In genomic region chr7:6730241-6730640, GRCm38 (mm10) we compare ENCODE assay signal across 9 mouse cellular contexts. TPM values are rescaled to one million over a fixed set of nuclear protein-coding genes. Genes with fewer than 3 reads are reported as not detected.
A peak's percentile ranks its signal among the peaks of the same experiment; 100 is the strongest.
DNase-seq lines count a peak whose midpoint lies in the region; ATAC-seq and TF ChIP-seq lines count a peak whose summit lies in the region.
"Had no signal": no experiment of that assay in that cellular context is flagged by ENCODE, and none has a peak within 500 bp of the region (broad histone marks: within the 10 kb centered on the region; RNA-seq: fewer than 3 reads in every experiment).

Peg3 (minus strand) TSS chr7:6730431.
Usp29 (plus strand) TSS chr7:6730578.

- peaks cover 4% of the 10 kb centered on the region; the same call in 1 of the 2 replicates for H3K36me3 ChIP-seq in heart, embryonic 11.5 days (ENCODE audit: control insufficient read depth, insufficient read depth, low read length)
- H3K36me3 ChIP-seq in kidney, embryonic 14.5 days (ENCODE audit: control insufficient read depth, insufficient read depth, low read length) = peaks cover 10% of the 10 kb centered on the region; the same call in 1 of the 2 replicates
- peaks cover 19% of the 10 kb centered on the region for H3K36me3 ChIP-seq in limb, embryonic 13.5 days
- no peaks in the 10 kb centered on the region for H3K36me3 ChIP-seq in midbrain, embryonic 16.5 days (ENCODE audit: control insufficient read depth, insufficient read depth, low read length)
- H3K36me3 ChIP-seq in testis, adult 2 months (ENCODE audit: control insufficient read depth, insufficient read depth, low read length) = no peaks in the 10 kb centered on the region

- TF ChIP-seq POLR2A in brain, embryonic 14.5 days (IDR thresholded peaks at IDR 0.05; ENCODE audit: borderline replicate concordance, extremely low read depth, insufficient read depth, insufficient read length, poor library complexity, severe bottlenecking) = peak; percentile 63; the same call in 1 of the 2 replicates
- TF ChIP-seq POLR2A in embryonic fibroblast, embryonic 13.5 days (IDR thresholded peaks at IDR 0.05; ENCODE audit: low read depth, low read length) = peak; percentile 96
- TF ChIP-seq POLR2A in testis, adult 2 months (IDR thresholded peaks at IDR 0.05; ENCODE audit: control insufficient read depth, low read depth, low read length) = no peak

- peak within 1 kb of the TSS; percentile 90 for H3K27ac ChIP-seq in embryonic fibroblast, embryonic 13.5 days (ENCODE audit: insufficient read depth, low read length)
- H3K27ac ChIP-seq in heart, embryonic 11.5 days (ENCODE audit: low read depth, low read length) = peak within 1 kb of the TSS; percentile 93
- peak within 1 kb of the TSS; percentile 88 for H3K27ac ChIP-seq in kidney, embryonic 14.5 days (ENCODE audit: low read depth, low read length)
- peak within 1 kb of the TSS; percentile 88 for H3K27ac ChIP-seq in limb, embryonic 13.5 days
- peak within 1 kb of the TSS; percentile 92 for H3K27ac ChIP-seq in midbrain, embryonic 16.5 days (ENCODE audit: low read length)
- H3K27ac ChIP-seq in testis, adult 2 months (ENCODE audit: control insufficient read depth, insufficient read depth, low read depth, low read length) = peak within 1 kb of the TSS; percentile 75

- no peaks in the 10 kb centered on the region for H3K27me3 ChIP-seq in heart, embryonic 11.5 days (ENCODE audit: control insufficient read depth, insufficient read depth, low read length)
- H3K27me3 ChIP-seq in kidney, embryonic 14.5 days (ENCODE audit: control insufficient read depth, insufficient read depth, low read length) = no peaks in the 10 kb centered on the region
- H3K27me3 ChIP-seq in limb, embryonic 13.5 days = no peaks in the 10 kb centered on the region
- H3K27me3 ChIP-seq in midbrain, embryonic 16.5 days (ENCODE audit: control insufficient read depth, insufficient read depth, low read depth, low read length) = no peaks in the 10 kb centered on the region
- no peaks in the 10 kb centered on the region for H3K27me3 ChIP-seq in testis, adult 2 months (ENCODE audit: control insufficient read depth, insufficient read depth, low read length)
- H3K27me3 ChIP-seq: CH12.LX had no signal

- H3K4me2 ChIP-seq in heart, embryonic 11.5 days = peak within 1 kb of the TSS; percentile 63
- peak within 1 kb of the TSS; percentile 57 for H3K4me2 ChIP-seq in kidney, embryonic 14.5 days (replicated peaks; ENCODE audit: low read depth, low read length)
- H3K4me2 ChIP-seq in limb, embryonic 13.5 days (replicated peaks) = peak within 1 kb of the TSS; percentile 63
- H3K4me2 ChIP-seq in midbrain, embryonic 16.5 days (ENCODE audit: low read length) = peak within 1 kb of the TSS; percentile 53

- H3K9me3 ChIP-seq in heart, embryonic 11.5 days (replicated peaks; ENCODE audit: control insufficient read depth, low read length) = peaks cover 37% of the 10 kb centered on the region
- H3K9me3 ChIP-seq in kidney, embryonic 14.5 days (ENCODE audit: control insufficient read depth, low read length) = peaks cover 37% of the 10 kb centered on the region
- peaks cover 45% of the 10 kb centered on the region for H3K9me3 ChIP-seq in limb, embryonic 13.5 days
- peaks cover 11% of the 10 kb centered on the region; the same call in 1 of the 2 replicates for H3K9me3 ChIP-seq in midbrain, embryonic 16.5 days (replicated peaks; ENCODE audit: control insufficient read depth, low read length, poor library complexity, severe bottlenecking)

- ATAC-seq in heart, embryonic 11.5 days (replicated peaks; ENCODE audit: insufficient number of reproducible peaks, low FRiP score, low TSS enrichment) = peak; percentile 59
- ATAC-seq in kidney, embryonic 14.5 days (ENCODE audit: low FRiP score, low TSS enrichment) = peak; percentile 71
- ATAC-seq in limb, embryonic 13.5 days (ENCODE audit: low FRiP score, low read depth) = peak; percentile 57
- ATAC-seq in midbrain, embryonic 16.5 days = peak; percentile 32

- DNase-seq in 3T3-L1 (ENCODE audit: low read depth, low spot score) = peak; percentile 79
- DNase-seq in brain, embryonic 14.5 days (ENCODE audit: low read depth) = peak; percentile 98

- no peak for TF ChIP-seq CTCF in brain, embryonic 14.5 days (IDR thresholded peaks at IDR 0.05; ENCODE audit: borderline replicate concordance, extremely low read depth, insufficient read depth, insufficient read length)
- TF ChIP-seq CTCF in embryonic fibroblast, embryonic 13.5 days (IDR thresholded peaks at IDR 0.05; ENCODE audit: borderline replicate concordance, insufficient read depth, low read length) = no peak
- no peak for TF ChIP-seq CTCF in testis, adult 2 months (IDR thresholded peaks at IDR 0.05; ENCODE audit: control insufficient read depth, insufficient read depth, insufficient replicate concordance, low read depth, low read length)

- 56% methylated on average over 24 of the region's 24 CpGs for WGBS in heart, embryonic 11.5 days (ENCODE audit: insufficient replicate concordance)
- WGBS in kidney, embryonic 14.5 days = 58% methylated on average over 24 of the region's 24 CpGs
- 58% methylated on average over 24 of the region's 24 CpGs for WGBS in limb, embryonic 13.5 days
- 52% methylated on average over 17 of the region's 24 CpGs for WGBS in midbrain, embryonic 16.5 days

- H3K4me1 ChIP-seq in embryonic fibroblast, embryonic 13.5 days (ENCODE audit: control insufficient read depth, insufficient read depth, low read length) = no peaks in the 10 kb centered on the region
- H3K4me1 ChIP-seq in heart, embryonic 11.5 days (ENCODE audit: control insufficient read depth, insufficient read depth, low read length) = no peaks in the 10 kb centered on the region
- no peaks in the 10 kb centered on the region for H3K4me1 ChIP-seq in kidney, embryonic 14.5 days (ENCODE audit: control insufficient read depth, insufficient read depth, low read length)
- H3K4me1 ChIP-seq in limb, embryonic 13.5 days = peaks cover 4% of the 10 kb centered on the region; the same call in 1 of the 2 replicates
- peaks cover 3% of the 10 kb centered on the region; the same call in 1 of the 2 replicates for H3K4me1 ChIP-seq in midbrain, embryonic 16.5 days (ENCODE audit: control insufficient read depth, insufficient read depth, low read length)
- H3K4me1 ChIP-seq in testis, adult 2 months (ENCODE audit: control insufficient read depth, insufficient read depth, low read length) = peaks cover 9% of the 10 kb centered on the region

- H3K9ac ChIP-seq in heart, embryonic 11.5 days (ENCODE audit: low read depth, low read length) = peak within 1 kb of the TSS; percentile 82
- H3K9ac ChIP-seq in kidney, embryonic 14.5 days (ENCODE audit: low read depth, low read length) = peak within 1 kb of the TSS; percentile 74
- H3K9ac ChIP-seq in limb, embryonic 13.5 days = peak within 1 kb of the TSS; percentile 82
- peak within 1 kb of the TSS; percentile 79 for H3K9ac ChIP-seq in midbrain, embryonic 16.5 days (ENCODE audit: low read depth, low read length)

- H3K4me3 ChIP-seq in embryonic fibroblast, embryonic 13.5 days (ENCODE audit: insufficient read depth, low read length) = peak within 1 kb of the TSS; percentile 66
- peak within 1 kb of the TSS; percentile 65 for H3K4me3 ChIP-seq in heart, embryonic 11.5 days (ENCODE audit: low read depth, low read length)
- peak within 1 kb of the TSS; percentile 66 for H3K4me3 ChIP-seq in kidney, embryonic 14.5 days (ENCODE audit: low read length)
- H3K4me3 ChIP-seq in limb, embryonic 13.5 days = peak within 1 kb of the TSS; percentile 65
- H3K4me3 ChIP-seq in midbrain, embryonic 16.5 days (ENCODE audit: low read depth, low read length) = peak within 1 kb of the TSS; percentile 64
- H3K4me3 ChIP-seq in testis, adult 2 months (ENCODE audit: control insufficient read depth, low read depth, low read length) = peak within 1 kb of the TSS; percentile 87

RNA-seq across cellular contexts. Expression of gene Peg3, which starts in this region (rescaled TPM):
- 58.8 and 88.4 TPM in 2 replicates for polyA plus RNA-seq in brain, embryonic 14.5 days (2012; rRNA removed)
- polyA plus RNA-seq in embryonic fibroblast, embryonic 13.5 days (2011; ENCODE audit: insufficient read length, low read depth, missing spikeins) = 69.0 and 168 TPM in 2 replicates
- 214 TPM in 2 replicates for polyA plus RNA-seq in heart, embryonic 11.5 days (2014; fragmentation: Nextera tagmentation; extraction: Ambion mirVana)
- polyA plus RNA-seq in kidney, embryonic 14.5 days (2014; fragmentation: Nextera tagmentation; extraction: Ambion mirVana) = 111 and 222 TPM in 2 replicates
- polyA plus RNA-seq in limb, embryonic 13.5 days (2015; fragmentation: Nextera tagmentation; extraction: Ambion mirVana) = 230 and 252 TPM in 2 replicates
- polyA plus RNA-seq in midbrain, embryonic 16.5 days (2015; fragmentation: Nextera tagmentation; extraction: Ambion mirVana) = 103 and 117 TPM in 2 replicates
- polyA plus RNA-seq in testis, adult 2 months (2012; rRNA removed) = 1.4 and 1.7 TPM in 2 replicates

RNA-seq across cellular contexts. Expression of gene Usp29, which starts in this region (rescaled TPM):
- 21.1 and 38.4 TPM in 2 replicates for polyA plus RNA-seq in brain, embryonic 14.5 days (2012; rRNA removed)
- 1.5 and 4.9 TPM in 2 replicates for polyA plus RNA-seq in embryonic fibroblast, embryonic 13.5 days (2011; ENCODE audit: insufficient read length, low read depth, missing spikeins)
- polyA plus RNA-seq in heart, embryonic 11.5 days (2014; fragmentation: Nextera tagmentation; extraction: Ambion mirVana) = 14.5 and 15.5 TPM in 2 replicates
- 9.3 and 9.5 TPM in 2 replicates for polyA plus RNA-seq in kidney, embryonic 14.5 days (2014; fragmentation: Nextera tagmentation; extraction: Ambion mirVana)
- polyA plus RNA-seq in limb, embryonic 13.5 days (2015; fragmentation: Nextera tagmentation; extraction: Ambion mirVana) = 13.4 and 14.9 TPM in 2 replicates
- 35.8 and 39.8 TPM in 2 replicates for polyA plus RNA-seq in midbrain, embryonic 16.5 days (2015; fragmentation: Nextera tagmentation; extraction: Ambion mirVana)
- polyA plus RNA-seq in testis, adult 2 months (2012; rRNA removed) = 0.18 and 0.26 TPM in 2 replicates

Comparison
In these comparisons a context has a peak if more than half of its experiments do, and no peak if none do; other contexts are left out.
1. Peak in every context shown above with its lines: DNase-seq, ATAC-seq, H3K4me3 ChIP-seq and H3K27ac ChIP-seq.
2. RNA of gene Peg3 (polyA plus RNA-seq): 230 to 252 TPM in limb, embryonic 13.5 days, 111 to 222 TPM in kidney, embryonic 14.5 days, 214 TPM in heart, embryonic 11.5 days, 69.0 to 168 TPM in embryonic fibroblast, embryonic 13.5 days, 103 to 117 TPM in midbrain, embryonic 16.5 days and 58.8 to 88.4 TPM in brain, embryonic 14.5 days; 1.4 to 1.7 TPM in testis, adult 2 months; every median in the first group is over 10 times any median in the second.